In the genomic region with DNA sequence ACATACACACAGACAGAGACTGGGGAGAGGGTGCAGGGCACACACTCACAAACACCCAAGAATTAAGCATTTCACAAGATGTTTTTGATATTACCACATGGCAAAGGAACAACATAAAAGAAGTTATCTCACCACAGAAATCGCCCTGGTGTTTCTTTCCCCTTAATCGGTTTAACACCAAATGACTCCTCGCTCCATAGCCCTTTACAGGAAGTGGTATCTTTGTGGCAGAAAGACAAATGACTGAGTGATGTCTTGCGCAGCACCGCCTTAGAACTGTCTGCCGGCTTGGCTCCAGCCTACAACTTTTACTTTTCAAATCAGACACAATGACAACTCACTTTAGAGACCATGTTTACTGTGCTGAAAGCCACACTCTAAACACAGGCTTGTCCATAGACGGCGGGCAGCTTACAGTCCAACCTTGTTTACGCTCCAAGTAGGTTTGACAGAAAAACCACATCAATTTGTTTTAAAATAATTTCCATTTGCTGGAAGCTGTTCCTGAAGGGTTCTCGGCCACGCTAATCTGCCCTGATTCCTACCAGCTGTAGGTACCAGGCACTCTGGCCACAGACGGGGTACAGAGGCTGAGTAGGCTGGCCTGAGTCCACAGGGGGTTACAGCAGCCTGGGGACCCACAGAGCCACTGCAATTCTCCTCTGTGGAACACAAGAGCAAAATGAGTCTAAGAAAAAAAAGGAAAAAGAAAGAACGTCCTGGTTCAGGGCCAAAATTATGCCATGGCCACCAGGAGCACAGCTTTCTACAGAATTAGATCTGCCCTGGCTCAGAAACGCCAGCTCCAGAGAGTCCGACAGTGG, we compare ENCODE assay signal across 8 mouse cellular contexts. TPM values are rescaled to one million over a fixed set of nuclear protein-coding genes. Genes with fewer than 3 reads are reported as not detected.
DNase-seq lines count a peak whose midpoint lies in the region; ATAC-seq and TF ChIP-seq lines count a peak whose summit lies in the region.

No protein-coding gene starts in this region.

- no peaks in the 10 kb centered on the region for H3K9me3 ChIP-seq in hindbrain, embryonic 16.5 days (ENCODE audit: control insufficient read depth, low read length)

- H3K9ac ChIP-seq in hindbrain, embryonic 16.5 days (ENCODE audit: low read depth, low read length), result peak overlapping the region; percentile 33; the same call in 1 of the 2 replicates

- 35% methylated on average over 15 of the region's 15 CpGs for WGBS in hindbrain, embryonic 16.5 days

- H3K36me3 ChIP-seq in hindbrain, embryonic 16.5 days (ENCODE audit: control insufficient read depth, insufficient read depth, low read length), result no peaks in the 10 kb centered on the region
- H3K36me3 ChIP-seq in splenic B cell, adult 2 months (ENCODE audit: control insufficient read depth, insufficient read depth, low read length, poor library complexity, severe bottlenecking), result no peaks in the 10 kb centered on the region

- TF ChIP-seq CTCF in layer of hippocampus, adult 2 months (conservative IDR thresholded peaks at IDR 0.05), result no peak

- H3K4me2 ChIP-seq in hindbrain, embryonic 16.5 days (ENCODE audit: low read length), result peak overlapping the region; percentile 32

- no peaks in the 10 kb centered on the region for H3K27me3 ChIP-seq in hindbrain, embryonic 16.5 days (replicated peaks; ENCODE audit: control insufficient read depth, insufficient read depth, low read length)
- no peaks in the 10 kb centered on the region for H3K27me3 ChIP-seq in splenic B cell, adult 2 months (ENCODE audit: control insufficient read depth, insufficient read depth, low read length, poor library complexity, severe bottlenecking)

- H3K27ac ChIP-seq in layer of hippocampus, adult 2 months, result peak overlapping the region; percentile 3; the same call in 1 of the 2 replicates
- H3K27ac ChIP-seq in hindbrain, embryonic 16.5 days (ENCODE audit: low read depth, low read length), result peak overlapping the region; percentile 74

- DNase-seq in layer of hippocampus, adult 2 months (ENCODE audit: low spot score in 2 of 2), result no peak
- DNase-seq in layer of hippocampus, adult 11-12 months (ENCODE audit: low spot score), result no peak
- peak; percentile 19 for DNase-seq in Muller cell, postnatal 12 days (ENCODE audit: inconsistent ontology term)
- DNase-seq in splenic B cell, adult 2 months (ENCODE audit: low read depth, low spot score), result peak; percentile 42
- no peak for DNase-seq in gastrocnemius, adult 18-20 months (ENCODE audit: low spot score)
- DNase-seq in cerebellum, postnatal 25 days, result no peak
- DNase-seq in urinary bladder, postnatal 14 days (ENCODE audit: low spot score), result no peak

- ATAC-seq in hindbrain, embryonic 16.5 days, result peak; percentile 57

- peaks cover 35% of the 10 kb centered on the region for H3K4me1 ChIP-seq in hindbrain, embryonic 16.5 days (ENCODE audit: control insufficient read depth, insufficient read depth, low read depth, low read length)

- no peak overlapping the region for H3K4me3 ChIP-seq in layer of hippocampus, adult 2 months
- no peak overlapping the region for H3K4me3 ChIP-seq in hindbrain, embryonic 16.5 days (ENCODE audit: low read length)

RNA-seq across cellular contexts. Expression of gene Lrig1, which starts 18.3 kb away (rescaled TPM):
- total RNA-seq in layer of hippocampus, adult 2 months (2021), result 10 to 100 TPM; 26.2 to 27.4 TPM
- 18.7 and 22.7 TPM in 2 replicates for polyA plus RNA-seq in hindbrain, embryonic 16.5 days (2015; fragmentation: Nextera tagmentation; extraction: Ambion mirVana)
- 10 to 100 TPM; 36.4 to 42.2 TPM for total RNA-seq in gastrocnemius, adult 18-20 months (2021)

Comparison
In these comparisons a context has a peak if more than half of its experiments do, and no peak if none do; other contexts are left out.
1. DNase-seq: peak in Muller cell, postnatal 12 days (single experiment) and splenic B cell, adult 2 months (single experiment); none in layer of hippocampus, adult 2 months (0 of 2), layer of hippocampus, adult 11-12 months (single experiment), gastrocnemius, adult 18-20 months (single experiment), cerebellum, postnatal 25 days (0 of 2) and urinary bladder, postnatal 14 days (single experiment).